Comparison of ENCODE assay signal across 28 mouse cellular contexts in genomic region chr3:153850759-153851158, GRCm38 (mm10). TPM values are rescaled to one million over a fixed set of nuclear protein-coding genes. Genes with fewer than 3 reads are reported as not detected.
A peak's percentile ranks its signal among the peaks of the same experiment; 100 is the strongest.
DNase-seq lines count a peak whose midpoint lies in the region; ATAC-seq and TF ChIP-seq lines count a peak whose summit lies in the region.
"Had no signal": no experiment of that assay in that cellular context is flagged by ENCODE, and none has a peak within 500 bp of the region (broad histone marks: within the 10 kb centered on the region; RNA-seq: fewer than 3 reads in every experiment).

No protein-coding gene starts in this region.

- H3K4me2 ChIP-seq in liver, embryonic 11.5 days: peak overlapping the region; percentile 61
- peak overlapping the region; percentile 61 for H3K4me2 ChIP-seq in liver, postnatal 0 days (ENCODE audit: low read depth, low read length)
- H3K4me2 ChIP-seq: embryonic facial prominence, embryonic 12.5 days; hindbrain, embryonic 12.5 days; midbrain, embryonic 15.5 days; neural tube, embryonic 13.5 days had no signal

- H3K36me3 ChIP-seq in MEL (ENCODE audit: control insufficient read depth in 1 of 2, insufficient read depth in 2 of 2, low read length in 2 of 2): peaks cover 0 to 49% of the 10 kb centered on the region in 2 experiments; a peak in 2 of 4 replicates
- no peaks in the 10 kb centered on the region for H3K36me3 ChIP-seq in liver, embryonic 11.5 days (ENCODE audit: control insufficient read depth, insufficient read depth, low read length)
- no peaks in the 10 kb centered on the region for H3K36me3 ChIP-seq in liver, postnatal 0 days (replicated peaks; ENCODE audit: insufficient read depth, low read length)
- H3K36me3 ChIP-seq: embryonic facial prominence, embryonic 12.5 days; hindbrain, embryonic 12.5 days; midbrain, embryonic 15.5 days; neural tube, embryonic 13.5 days had no signal

- H3K27ac ChIP-seq in MEL (ENCODE audit: control insufficient read depth, low read depth, low read length): peak overlapping the region; percentile 91
- H3K27ac ChIP-seq in liver, embryonic 11.5 days (ENCODE audit: low read depth, low read length): peak overlapping the region; percentile 39
- 0 out of 2 replicates have a peak overlapping the region, but pooled peaks have one; percentile 17 for H3K27ac ChIP-seq in liver, postnatal 0 days (ENCODE audit: low read depth)
- H3K27ac ChIP-seq: embryonic facial prominence, embryonic 12.5 days; gastrocnemius, adult 2 months; hindbrain, embryonic 12.5 days; kidney, postnatal 0 days; midbrain, embryonic 15.5 days; neural tube, embryonic 13.5 days; stomach, postnatal 0 days had no signal

- TF ChIP-seq CTCF in MEL (IDR thresholded peaks at IDR 0.05 in 2 of 3, conservative IDR thresholded peaks at IDR 0.05 in 1 of 3; ENCODE audit: control insufficient read depth in 1 of 3, insufficient read depth in 1 of 3, low read depth in 2 of 3, low read length in 3 of 3, poor library complexity in 1 of 3, severe bottlenecking in 1 of 3): no peak
- no peak for TF ChIP-seq CTCF in liver, postnatal 0 days (IDR thresholded peaks at IDR 0.05; ENCODE audit: low read depth)

- no peaks in the 10 kb centered on the region for H3K9me3 ChIP-seq in MEL (replicated peaks; ENCODE audit: insufficient read depth, low read length)
- no peaks in the 10 kb centered on the region for H3K9me3 ChIP-seq in liver, embryonic 11.5 days (ENCODE audit: control insufficient read depth, low read length)
- H3K9me3 ChIP-seq in liver, postnatal 0 days (ENCODE audit: low read length): no peaks in the 10 kb centered on the region
- H3K9me3 ChIP-seq: embryonic facial prominence, embryonic 12.5 days; hindbrain, embryonic 12.5 days; megakaryocyte, embryonic 14.5 days; midbrain, embryonic 15.5 days; neural tube, embryonic 13.5 days had no signal

- peak overlapping the region; percentile 47 to 50 for H3K4me3 ChIP-seq in MEL (ENCODE audit: control insufficient read depth in 1 of 2, insufficient read depth in 1 of 2, low read depth in 2 of 2, low read length in 2 of 2)
- peak overlapping the region; percentile 18 for H3K4me3 ChIP-seq in liver, embryonic 11.5 days (ENCODE audit: low read depth, low read length)
- peak overlapping the region; percentile 16 for H3K4me3 ChIP-seq in liver, postnatal 0 days (ENCODE audit: low read depth, low read length)
- H3K4me3 ChIP-seq: embryonic facial prominence, embryonic 12.5 days; gastrocnemius, adult 2 months; hindbrain, embryonic 12.5 days; megakaryocyte, embryonic 14.5 days; midbrain, embryonic 15.5 days; neural tube, embryonic 13.5 days had no signal

- peak; percentile 31 to 42; a peak in 2 of 4 replicates for TF ChIP-seq EP300 in MEL (IDR thresholded peaks at IDR 0.05; ENCODE audit: low read depth in 1 of 2, low read length in 2 of 2)
- TF ChIP-seq EP300 in liver, postnatal 0 days (IDR thresholded peaks at IDR 0.05; ENCODE audit: low read depth): no peak

- TF ChIP-seq POLR2A in MEL (IDR thresholded peaks at IDR 0.05; ENCODE audit: control insufficient read depth in 1 of 2, insufficient read depth in 1 of 2, low read depth in 1 of 2, low read length in 2 of 2, poor library complexity in 1 of 2): peak; percentile 42 to 84; a peak in 2 of 4 replicates

- peak overlapping the region; percentile 77 for H3K9ac ChIP-seq in MEL (ENCODE audit: control insufficient read depth, low read depth, low read length, poor library complexity, severe bottlenecking)
- H3K9ac ChIP-seq in liver, embryonic 11.5 days (ENCODE audit: low read depth, low read length): peak overlapping the region; percentile 36
- no peak overlapping the region; the same call in 1 of the 2 replicates for H3K9ac ChIP-seq in liver, postnatal 0 days (replicated peaks)
- H3K9ac ChIP-seq: embryonic facial prominence, embryonic 12.5 days; hindbrain, embryonic 12.5 days; midbrain, embryonic 15.5 days; neural tube, embryonic 13.5 days had no signal

- peak; percentile 40 for ATAC-seq in liver, embryonic 11.5 days (replicated peaks; ENCODE audit: low FRiP score)
- ATAC-seq in liver, postnatal 0 days: 0 out of 2 replicates have a peak, but pooled peaks have one; percentile 30
- ATAC-seq: forebrain, embryonic 14.5 days; intestine, postnatal 0 days; midbrain, embryonic 15.5 days had no signal

- H3K27me3 ChIP-seq in MEL (ENCODE audit: control insufficient read depth in 1 of 2, insufficient read depth in 2 of 2, low read length in 2 of 2): no peaks in the 10 kb centered on the region
- H3K27me3 ChIP-seq in liver, embryonic 11.5 days (replicated peaks; ENCODE audit: control insufficient read depth, insufficient read depth, low read length): no peaks in the 10 kb centered on the region
- H3K27me3 ChIP-seq in liver, postnatal 0 days (ENCODE audit: insufficient read depth, low read length): no peaks in the 10 kb centered on the region
- H3K27me3 ChIP-seq: embryonic facial prominence, embryonic 12.5 days; hindbrain, embryonic 12.5 days; megakaryocyte, embryonic 14.5 days; midbrain, embryonic 15.5 days; neural tube, embryonic 13.5 days had no signal

- H3K4me1 ChIP-seq in MEL (ENCODE audit: control insufficient read depth in 1 of 2, insufficient read depth in 2 of 2, low read length in 2 of 2): peaks cover 34 to 43% of the 10 kb centered on the region in 2 experiments
- peaks cover 41% of the 10 kb centered on the region for H3K4me1 ChIP-seq in liver, embryonic 11.5 days (replicated peaks; ENCODE audit: control insufficient read depth, insufficient read depth, low read length)
- peaks cover 8% of the 10 kb centered on the region for H3K4me1 ChIP-seq in liver, postnatal 0 days (ENCODE audit: insufficient read depth)
- H3K4me1 ChIP-seq: hindbrain, embryonic 12.5 days; midbrain, embryonic 15.5 days; neural tube, embryonic 13.5 days had no signal

- peaks cover 4% of the 10 kb centered on the region; the same call in 1 of the 2 replicates for H3K79me2 ChIP-seq in MEL (ENCODE audit: control insufficient read depth, insufficient read depth, low read length, poor library complexity)

- TF ChIP-seq RAD21 in MEL (IDR thresholded peaks at IDR 0.05; ENCODE audit: low read depth, low read length): no peak

- DNase-seq in MEL (ENCODE audit: low read depth, low spot score): peak; percentile 87
- DNase-seq in c-Kit-negative CD71-positive TER-119-positive erythroid progenitor cells, embryonic 14.5 days (ENCODE audit: low read depth, low spot score): peak; percentile 62
- DNase-seq in liver, embryonic 11.5 days (ENCODE audit: low spot score): no peak
- peak; percentile 33 for DNase-seq in liver, postnatal 0 days
- no peak for DNase-seq in kidney, adult 11 months
- no peak for DNase-seq in gastrocnemius, postnatal 4 days (ENCODE audit: low spot score in 2 of 2)
- no peak for DNase-seq in cerebellum, adult 8-10 months
- DNase-seq: adrenal gland, postnatal 25 days; cerebellum, adult 11-12 months; cerebellum, postnatal 14 days; gastrocnemius, adult 2 months; heart, postnatal 14 days; lung, adult 2 months; lung, postnatal 14 days had no signal

- 46% methylated on average over 7 of the region's 7 CpGs for WGBS in liver, embryonic 11.5 days
- 51% methylated on average over 7 of the region's 7 CpGs for WGBS in liver, postnatal 0 days (ENCODE audit: insufficient replicate concordance)

TF ChIP-seq in MEL, 35 proteins besides CTCF, POLR2A, EP300 and RAD21 (continues in another document):
- TF ChIP-seq TBP (IDR thresholded peaks at IDR 0.05; ENCODE audit: low read depth, low read length) (peak; percentile 91), USF1 (IDR thresholded peaks at IDR 0.05; ENCODE audit: low read depth, low read length) (no peak), SIN3A (IDR thresholded peaks at IDR 0.05; ENCODE audit: low read length) (peak; percentile 79), CHD1 (IDR thresholded peaks at IDR 0.05; ENCODE audit: low read depth, low read length) (no peak), MAX (IDR thresholded peaks at IDR 0.05; ENCODE audit: low read length) (peak; percentile 79), HCFC1 (IDR thresholded peaks at IDR 0.05; ENCODE audit: low read depth, low read length) (0 out of 2 replicates have a peak, but pooled peaks have one; percentile 40), SMC3 (IDR thresholded peaks at IDR 0.05; ENCODE audit: low read depth, low read length) (peak; percentile 8; the same call in 1 of the 2 replicates), ELF1 (IDR thresholded peaks at IDR 0.05; ENCODE audit: low read depth, low read length) (no peak), NELFE (IDR thresholded peaks at IDR 0.05; ENCODE audit: low read depth, low read length) (peak; percentile 71), TCF12 (IDR thresholded peaks at IDR 0.05; ENCODE audit: low read depth, low read length) (peak; percentile 52), USF2 (IDR thresholded peaks at IDR 0.05; ENCODE audit: borderline replicate concordance in 1 of 2, insufficient read depth in 1 of 2, low read depth in 1 of 2, low read length in 2 of 2) (no peak), MAFK (IDR thresholded peaks at IDR 0.05; ENCODE audit: borderline replicate concordance, low read depth, low read length) (no peak), MYC (IDR thresholded peaks at IDR 0.05; ENCODE audit: low read depth, low read length) (peak; percentile 76), ETS1 (IDR thresholded peaks at IDR 0.05; ENCODE audit: low read depth, low read length) (peak; percentile 62), KAT2A (conservative IDR thresholded peaks at IDR 0.05; ENCODE audit: low read depth, low read length) (peak; percentile 36; the same call in 1 of the 2 replicates), BHLHE40 (IDR thresholded peaks at IDR 0.05; ENCODE audit: borderline replicate concordance, low read depth, low read length) (0 out of 2 replicates have a peak, but pooled peaks have one; percentile 29), POLR2AphosphoS2 (IDR thresholded peaks at IDR 0.05; ENCODE audit: low read length) (peak; percentile 78), JUND (IDR thresholded peaks at IDR 0.05; ENCODE audit: low read depth, low read length) (no peak)

RNA-seq across cellular contexts. Expression of gene Asb17, which starts 6.8 kb away (rescaled TPM):
- total RNA-seq in MEL (2012; rRNA removed): 9.0 and 9.7 TPM in 2 replicates
- polyA plus RNA-seq in MEL (2012; ENCODE audit: insufficient read depth in 1 of 2, insufficient read length in 2 of 2, low read depth in 1 of 2, low replicate concordance in 2 of 2, missing spikeins in 1 of 2): 1 to 10 TPM in 1 of 2 experiments, not detected in 1; 5.7 TPM
- polyA plus RNA-seq in liver, embryonic 11.5 days (2014; fragmentation: Nextera tagmentation; extraction: Ambion mirVana): 8.3 and 9.6 TPM in 2 replicates
- 0.40 and 0.66 TPM in 2 replicates for polyA plus RNA-seq in liver, postnatal 0 days (2015; fragmentation: Nextera tagmentation; extraction: Ambion mirVana)
- not detected for total RNA-seq in gastrocnemius, postnatal 4 days (2021)
- total RNA-seq: adrenal gland, postnatal 25 days; granulocyte monocyte progenitor cell, adult 5-6 weeks; heart, postnatal 14 days; layer of hippocampus, adult 18-20 months; left cerebral cortex, postnatal 10 days had no signal
- polyA plus RNA-seq: forebrain, embryonic 14.5 days; frontal cortex, adult 2 months; intestine, postnatal 0 days; kidney, postnatal 0 days; lung, adult 2 months; thymus, postnatal 0 days had no signal

RNA-seq across cellular contexts. Expression of gene Msh4, which starts 55.2 kb away (rescaled TPM):
- total RNA-seq in MEL (2012; rRNA removed): 0.42 and 0.50 TPM in 2 replicates
- under 1 TPM in 1 of 2 experiments, not detected in 1; 0.15 TPM for polyA plus RNA-seq in MEL (2012; ENCODE audit: insufficient read depth in 1 of 2, insufficient read length in 2 of 2, low read depth in 1 of 2, low replicate concordance in 2 of 2, missing spikeins in 1 of 2)
- polyA plus RNA-seq in liver, embryonic 11.5 days (2014; fragmentation: Nextera tagmentation; extraction: Ambion mirVana): 0.09 and 0.11 TPM in 2 replicates
- not detected in 2 replicates for polyA plus RNA-seq in liver, postnatal 0 days (2015; fragmentation: Nextera tagmentation; extraction: Ambion mirVana)
- under 1 TPM; 0.17 to 0.21 TPM for total RNA-seq in gastrocnemius, postnatal 4 days (2021)
- total RNA-seq: granulocyte monocyte progenitor cell, adult 5-6 weeks had no signal

Comparison
In these comparisons a context has a peak if more than half of its experiments do, and no peak if none do; other contexts are left out.
1. DNase-seq: peak in MEL (single experiment), c-Kit-negative CD71-positive TER-119-positive erythroid progenitor cells, embryonic 14.5 days (single experiment) and liver, postnatal 0 days (single experiment); none in liver, embryonic 11.5 days (single experiment), kidney, adult 11 months (single experiment), gastrocnemius, postnatal 4 days (0 of 2) and cerebellum, adult 8-10 months (single experiment).
2. H3K27ac ChIP-seq: peak in every context shown above with its lines; median percentile 91 in MEL; 39 in liver, embryonic 11.5 days; 17 in liver, postnatal 0 days.
3. Peak in every context shown above with its lines, with median percentiles within 50 percentile points of each other: H3K4me3 ChIP-seq.